Comparison of ENCODE assay signal across 7 mouse cellular contexts in genomic region chr3:88578498-88579424, GRCm38 (mm10). TPM values are rescaled to one million over a fixed set of nuclear protein-coding genes. Genes with fewer than 3 reads are reported as not detected.
DNase-seq lines count a peak whose midpoint lies in the region; ATAC-seq lines count a peak whose summit lies in the region.

No protein-coding gene starts in this region.

- H3K27ac ChIP-seq in neural tube, embryonic 11.5 days (ENCODE audit: low read depth, low read length): no peak overlapping the region
- H3K27ac ChIP-seq in forebrain, embryonic 12.5 days: no peak overlapping the region
- H3K27ac ChIP-seq in limb, embryonic 15.5 days: no peak overlapping the region; the same call in 1 of the 2 replicates

- H3K4me3 ChIP-seq in neural tube, embryonic 11.5 days (ENCODE audit: low read depth, low read length): peak overlapping the region; percentile 96
- peak overlapping the region; percentile 85 for H3K4me3 ChIP-seq in forebrain, embryonic 12.5 days (replicated peaks)
- peak overlapping the region; percentile 82 for H3K4me3 ChIP-seq in limb, embryonic 15.5 days

- WGBS in neural tube, embryonic 11.5 days: 49% methylated on average over 8 of the region's 8 CpGs
- 51% methylated on average over 8 of the region's 8 CpGs for WGBS in forebrain, embryonic 12.5 days
- WGBS in limb, embryonic 15.5 days: 50% methylated on average over 8 of the region's 8 CpGs

- 0 out of 2 replicates have a peak, but pooled peaks cover 3% of the 10 kb centered on the region for H3K4me1 ChIP-seq in neural tube, embryonic 11.5 days (ENCODE audit: control insufficient read depth, insufficient read depth, low read length)
- peaks cover 16% of the 10 kb centered on the region for H3K4me1 ChIP-seq in forebrain, embryonic 12.5 days
- H3K4me1 ChIP-seq in limb, embryonic 15.5 days: peaks cover 11% of the 10 kb centered on the region

- peaks cover 4% of the 10 kb centered on the region; the same call in 1 of the 2 replicates for H3K36me3 ChIP-seq in neural tube, embryonic 11.5 days (ENCODE audit: control insufficient read depth, insufficient read depth, low read length)
- peaks cover 25% of the 10 kb centered on the region for H3K36me3 ChIP-seq in forebrain, embryonic 12.5 days (replicated peaks)
- peaks cover 26% of the 10 kb centered on the region for H3K36me3 ChIP-seq in limb, embryonic 15.5 days

- H3K9ac ChIP-seq in neural tube, embryonic 11.5 days (ENCODE audit: low read length): no peak overlapping the region; the same call in 1 of the 2 replicates
- no peak overlapping the region for H3K9ac ChIP-seq in forebrain, embryonic 12.5 days
- no peak overlapping the region for H3K9ac ChIP-seq in limb, embryonic 15.5 days

- H3K4me2 ChIP-seq in neural tube, embryonic 11.5 days (ENCODE audit: low read depth): peak overlapping the region; percentile 58
- H3K4me2 ChIP-seq in forebrain, embryonic 12.5 days: peak overlapping the region; percentile 85
- peak overlapping the region; percentile 52 for H3K4me2 ChIP-seq in limb, embryonic 15.5 days

- intact Hi-C loops in left cerebral cortex, postnatal 25 days (cut with DNase I): no loop called here

- no peak for ATAC-seq in neural tube, embryonic 11.5 days (ENCODE audit: insufficient read depth, low FRiP score, low TSS enrichment)
- ATAC-seq in forebrain, embryonic 12.5 days (ENCODE audit: low FRiP score): peak; percentile 61; the same call in 1 of the 2 replicates
- no peak for ATAC-seq in limb, embryonic 15.5 days (ENCODE audit: insufficient number of reproducible peaks, low FRiP score, low TSS enrichment, low read depth)

- no peaks in the 10 kb centered on the region for H3K9me3 ChIP-seq in neural tube, embryonic 11.5 days (ENCODE audit: control insufficient read depth, low read length)
- H3K9me3 ChIP-seq in forebrain, embryonic 12.5 days: no peaks in the 10 kb centered on the region
- no peaks in the 10 kb centered on the region for H3K9me3 ChIP-seq in limb, embryonic 15.5 days

- no peak for DNase-seq in neural tube, embryonic 11.5 days (ENCODE audit: low spot score)
- DNase-seq in neural tube, embryonic 10.5 days (ENCODE audit: extremely low spot score, low spot score): no peak
- DNase-seq in thymus, postnatal 4 days: no peak
- no peak for DNase-seq in left cerebral cortex, postnatal 25 days (ENCODE audit: low spot score in 2 of 2)
- no peak for DNase-seq in cerebellum, adult 11-12 months

- H3K27me3 ChIP-seq in neural tube, embryonic 11.5 days (ENCODE audit: control insufficient read depth, insufficient read depth, low read length): no peaks in the 10 kb centered on the region
- no peaks in the 10 kb centered on the region for H3K27me3 ChIP-seq in forebrain, embryonic 12.5 days
- H3K27me3 ChIP-seq in limb, embryonic 15.5 days: no peaks in the 10 kb centered on the region

RNA-seq across cellular contexts. Expression of gene Ssr2, which starts 3.1 kb away (rescaled TPM):
- polyA plus RNA-seq in neural tube, embryonic 11.5 days (2014; fragmentation: Nextera tagmentation; extraction: Ambion mirVana): 185 and 195 TPM in 2 replicates
- polyA plus RNA-seq in forebrain, embryonic 12.5 days (2016; fragmentation: Nextera tagmentation; extraction: Ambion mirVana): 118 and 135 TPM in 2 replicates
- 347 and 365 TPM in 2 replicates for polyA plus RNA-seq in limb, embryonic 15.5 days (2015; fragmentation: Nextera tagmentation; extraction: Ambion mirVana)
- total RNA-seq in left cerebral cortex, postnatal 25 days (2021): 100 to 1,000 TPM in 1 of 2 experiments, 10 to 100 TPM in 1; 97.7 to 106 TPM

RNA-seq across cellular contexts. Expression of gene Ubqln4, which starts 25.2 kb away (rescaled TPM):
- polyA plus RNA-seq in neural tube, embryonic 11.5 days (2014; fragmentation: Nextera tagmentation; extraction: Ambion mirVana): 80.2 and 84.0 TPM in 2 replicates
- polyA plus RNA-seq in forebrain, embryonic 12.5 days (2016; fragmentation: Nextera tagmentation; extraction: Ambion mirVana): 64.1 and 64.4 TPM in 2 replicates
- polyA plus RNA-seq in limb, embryonic 15.5 days (2015; fragmentation: Nextera tagmentation; extraction: Ambion mirVana): 39.6 and 44.1 TPM in 2 replicates
- 100 to 1,000 TPM; 128 to 129 TPM for total RNA-seq in left cerebral cortex, postnatal 25 days (2021)

RNA-seq across cellular contexts. Expression of gene Lamtor2, which starts 25.9 kb away (rescaled TPM):
- 82.1 and 98.4 TPM in 2 replicates for polyA plus RNA-seq in neural tube, embryonic 11.5 days (2014; fragmentation: Nextera tagmentation; extraction: Ambion mirVana)
- 137 and 138 TPM in 2 replicates for polyA plus RNA-seq in forebrain, embryonic 12.5 days (2016; fragmentation: Nextera tagmentation; extraction: Ambion mirVana)
- polyA plus RNA-seq in limb, embryonic 15.5 days (2015; fragmentation: Nextera tagmentation; extraction: Ambion mirVana): 194 and 207 TPM in 2 replicates
- 10 to 100 TPM; 96.9 to 99.5 TPM for total RNA-seq in left cerebral cortex, postnatal 25 days (2021)

RNA-seq across cellular contexts. Expression of gene Arhgef2, which starts 27.0 kb away (rescaled TPM):
- polyA plus RNA-seq in neural tube, embryonic 11.5 days (2014; fragmentation: Nextera tagmentation; extraction: Ambion mirVana): 142 and 145 TPM in 2 replicates
- 146 and 147 TPM in 2 replicates for polyA plus RNA-seq in forebrain, embryonic 12.5 days (2016; fragmentation: Nextera tagmentation; extraction: Ambion mirVana)
- polyA plus RNA-seq in limb, embryonic 15.5 days (2015; fragmentation: Nextera tagmentation; extraction: Ambion mirVana): 84.9 and 97.3 TPM in 2 replicates
- total RNA-seq in left cerebral cortex, postnatal 25 days (2021): 100 to 1,000 TPM; 245 to 246 TPM

RNA-seq across cellular contexts. Expression of gene Rab25, which starts 30.7 kb away (rescaled TPM):
- polyA plus RNA-seq in neural tube, embryonic 11.5 days (2014; fragmentation: Nextera tagmentation; extraction: Ambion mirVana): 0.70 and 0.78 TPM in 2 replicates
- 0.82 and 1.2 TPM in 2 replicates for polyA plus RNA-seq in forebrain, embryonic 12.5 days (2016; fragmentation: Nextera tagmentation; extraction: Ambion mirVana)
- polyA plus RNA-seq in limb, embryonic 15.5 days (2015; fragmentation: Nextera tagmentation; extraction: Ambion mirVana): 144 and 148 TPM in 2 replicates
- total RNA-seq in left cerebral cortex, postnatal 25 days (2021): not detected
